Mouse (Mus musculus): ENCODE results near the gene Scn4b.

Scn4b gene

GRCm38 (mm10) chr9:45196125-45196830, 58.1 kb downstream of the Scn4b start:
- DNase-seq: no peak

DNA sequence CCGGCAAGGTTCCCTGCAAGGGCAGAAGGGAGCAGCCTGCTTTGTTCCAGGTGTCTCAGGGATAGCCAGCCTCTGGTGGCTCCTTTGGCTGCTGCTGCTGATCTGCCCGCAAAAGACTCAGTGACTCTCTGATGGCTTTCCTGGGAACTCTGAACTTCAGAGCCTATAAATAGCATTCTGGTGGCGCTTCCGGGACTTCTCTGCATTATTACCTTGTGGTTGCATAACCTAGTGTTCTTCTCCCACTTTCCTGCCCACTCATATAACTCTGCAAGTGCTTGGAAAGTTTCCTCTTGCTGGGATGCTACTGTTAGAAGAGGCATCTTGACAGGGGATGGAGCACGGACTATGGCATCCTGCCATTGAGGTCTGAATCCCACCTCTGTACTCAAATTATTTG, 59.4 kb downstream of the Scn4b start:
- DNase-seq: no peak

GRCm38 (mm10) chr9:45201319-45201947, 63.2 kb downstream of the Scn4b start:
- no peak for DNase-seq

GRCm38 (mm10) chr9:45202021-45202798, 64.0 kb downstream of the Scn4b start:
- no peak for DNase-seq
